Mouse (Mus musculus): ENCODE results near the gene Phex. TPM values are rescaled to one million over a fixed set of nuclear protein-coding genes. Genes with fewer than 3 reads are reported as not detected.

The Phex gene
- polyA plus RNA-seq, 1 experiment from 2014 or later: 0.08 TPM

GRCm38 (mm10) chrX:157184167-157184566 is 230.9 kb downstream of the Phex start:
- no peaks in the 10 kb centered on the region for H3K9me3 ChIP-seq (ENCODE audit: control insufficient read depth, low read length)
- H3K4me1 ChIP-seq (replicated peaks; ENCODE audit: control insufficient read depth, insufficient read depth, low read length): no peaks in the 10 kb centered on the region
- H3K27ac ChIP-seq (ENCODE audit: low read depth): no peak overlapping the region
- no peak overlapping the region for H3K4me2 ChIP-seq (ENCODE audit: low read length)
- no peaks in the 10 kb centered on the region for H3K36me3 ChIP-seq (ENCODE audit: control insufficient read depth, insufficient read depth, low read length)
- 78% methylated on average over 4 of the region's 4 CpGs for WGBS
- H3K27me3 ChIP-seq (replicated peaks; ENCODE audit: control insufficient read depth, insufficient read depth, low read length): no peaks in the 10 kb centered on the region
- H3K4me3 ChIP-seq (ENCODE audit: low read depth, low read length): no peak overlapping the region
- DNase-seq (ENCODE audit: low spot score) (no peak), ATAC-seq (replicated peaks; ENCODE audit: low FRiP score, low TSS enrichment, low read depth) (no peak)
- no peak overlapping the region for H3K9ac ChIP-seq (ENCODE audit: low read length)

- H3K9ac ChIP-seq (ENCODE audit: low read length): no peak overlapping the region
- H3K9me3 ChIP-seq (ENCODE audit: control insufficient read depth, low read length): no peaks in the 10 kb centered on the region
- WGBS: 96% methylated on average over 1 of the region's 1 CpGs
- ATAC-seq (replicated peaks; ENCODE audit: low FRiP score, low TSS enrichment, low read depth) (no peak), DNase-seq (ENCODE audit: low spot score) (no peak)
- no peak overlapping the region for H3K4me2 ChIP-seq (ENCODE audit: low read length)
- H3K36me3 ChIP-seq (ENCODE audit: control insufficient read depth, insufficient read depth, low read length): no peaks in the 10 kb centered on the region
- no peak overlapping the region for H3K27ac ChIP-seq (ENCODE audit: low read depth)
- H3K4me1 ChIP-seq (replicated peaks; ENCODE audit: control insufficient read depth, insufficient read depth, low read length): no peaks in the 10 kb centered on the region
- H3K27me3 ChIP-seq (replicated peaks; ENCODE audit: control insufficient read depth, insufficient read depth, low read length): no peaks in the 10 kb centered on the region
- no peak overlapping the region for H3K4me3 ChIP-seq (ENCODE audit: low read depth, low read length)
These were observed 234.3 kb downstream of the Phex start for GRCm38 (mm10) chrX:157180845-157181244.

GRCm38 (mm10) chrX:157164142-157164541 is 251.0 kb downstream of the Phex start:
- DNase-seq (ENCODE audit: low spot score) (no peak), ATAC-seq (replicated peaks; ENCODE audit: low FRiP score, low TSS enrichment, low read depth) (no peak)
- Histone ChIP-seq H3K27me3 (replicated peaks; ENCODE audit: control insufficient read depth, insufficient read depth, low read length) (no peaks in the 10 kb centered on the region), H3K4me3 (ENCODE audit: low read depth, low read length) (no peak overlapping the region), H3K36me3 (ENCODE audit: control insufficient read depth, insufficient read depth, low read length) (no peaks in the 10 kb centered on the region), H3K4me1 (replicated peaks; ENCODE audit: control insufficient read depth, insufficient read depth, low read length) (no peaks in the 10 kb centered on the region), H3K9ac (ENCODE audit: low read length) (no peak overlapping the region), H3K27ac (ENCODE audit: low read depth) (no peak overlapping the region), H3K9me3 (ENCODE audit: control insufficient read depth, low read length) (no peaks in the 10 kb centered on the region), H3K4me2 (ENCODE audit: low read length) (no peak overlapping the region)
- 34% methylated on average over 3 of the region's 3 CpGs for WGBS

- no peak overlapping the region for H3K4me2 ChIP-seq (ENCODE audit: low read length)
- no peak overlapping the region for H3K9ac ChIP-seq (ENCODE audit: low read length)
- no peaks in the 10 kb centered on the region for H3K9me3 ChIP-seq (ENCODE audit: control insufficient read depth, low read length)
- H3K27ac ChIP-seq (ENCODE audit: low read depth): no peak overlapping the region
- DNase-seq (ENCODE audit: low spot score): no peak
- WGBS: 40% methylated on average over 2 of the region's 2 CpGs
- no peaks in the 10 kb centered on the region for H3K27me3 ChIP-seq (replicated peaks; ENCODE audit: control insufficient read depth, insufficient read depth, low read length)
- ATAC-seq (replicated peaks; ENCODE audit: low FRiP score, low TSS enrichment, low read depth): no peak
- H3K4me1 ChIP-seq (replicated peaks; ENCODE audit: control insufficient read depth, insufficient read depth, low read length): no peaks in the 10 kb centered on the region
- H3K4me3 ChIP-seq (ENCODE audit: low read depth, low read length): no peak overlapping the region
- no peaks in the 10 kb centered on the region for H3K36me3 ChIP-seq (ENCODE audit: control insufficient read depth, insufficient read depth, low read length)
These were observed 251.7 kb downstream of the Phex start for GRCm38 (mm10) chrX:157163394-157163793.

GRCm38 (mm10) chrX:157144675-157145074 is 270.4 kb downstream of the Phex start:
- no peak for DNase-seq (ENCODE audit: low spot score)
- no peak overlapping the region for H3K9ac ChIP-seq (ENCODE audit: low read length)
- no peaks in the 10 kb centered on the region for H3K9me3 ChIP-seq (ENCODE audit: control insufficient read depth, low read length)
- no peaks in the 10 kb centered on the region for H3K27me3 ChIP-seq (replicated peaks; ENCODE audit: control insufficient read depth, insufficient read depth, low read length)
- H3K27ac ChIP-seq (ENCODE audit: low read depth): no peak overlapping the region
- no peak overlapping the region for H3K4me3 ChIP-seq (ENCODE audit: low read depth, low read length)
- H3K4me2 ChIP-seq (ENCODE audit: low read length): no peak overlapping the region
- no peaks in the 10 kb centered on the region for H3K36me3 ChIP-seq (ENCODE audit: control insufficient read depth, insufficient read depth, low read length)
- ATAC-seq (replicated peaks; ENCODE audit: low FRiP score, low TSS enrichment, low read depth): no peak
- H3K4me1 ChIP-seq (replicated peaks; ENCODE audit: control insufficient read depth, insufficient read depth, low read length): no peaks in the 10 kb centered on the region

GRCm38 (mm10) chrX:157139601-157140000 is 275.5 kb downstream of the Phex start:
- no peaks in the 10 kb centered on the region for H3K36me3 ChIP-seq (ENCODE audit: control insufficient read depth, insufficient read depth, low read length)
- no peak overlapping the region for H3K4me3 ChIP-seq (ENCODE audit: low read depth, low read length)
- no peaks in the 10 kb centered on the region for H3K27me3 ChIP-seq (replicated peaks; ENCODE audit: control insufficient read depth, insufficient read depth, low read length)
- ATAC-seq (replicated peaks; ENCODE audit: low FRiP score, low TSS enrichment, low read depth): no peak
- WGBS: 54% methylated on average over 6 of the region's 6 CpGs
- DNase-seq (ENCODE audit: low spot score): no peak
- H3K4me2 ChIP-seq (ENCODE audit: low read length): no peak overlapping the region
- H3K4me1 ChIP-seq (replicated peaks; ENCODE audit: control insufficient read depth, insufficient read depth, low read length): no peaks in the 10 kb centered on the region
- no peak overlapping the region for H3K27ac ChIP-seq (ENCODE audit: low read depth)
- no peak overlapping the region for H3K9ac ChIP-seq (ENCODE audit: low read length)
- no peaks in the 10 kb centered on the region for H3K9me3 ChIP-seq (ENCODE audit: control insufficient read depth, low read length)

Small RNAs within 50 kb of the gene (microRNA-seq; reads per million reads assigned to microRNA genes)
- gene Gm23798: not detected

Other genes with a start within 250 kb of the Phex start
- 56.6 and 59.7 TPM in 2 replicates for gene Sms, start 77.0 kb upstream of the Phex start, polyA plus RNA-seq (2014; fragmentation: Nextera tagmentation; extraction: Ambion mirVana)
- gene Yy2, start 153.7 kb upstream of the Phex start, polyA plus RNA-seq (2014; fragmentation: Nextera tagmentation; extraction: Ambion mirVana): 3.6 and 4.3 TPM in 2 replicates
- 23.8 and 25.5 TPM in 2 replicates for gene Mbtps2, start 183.4 kb upstream of the Phex start, polyA plus RNA-seq (2014; fragmentation: Nextera tagmentation; extraction: Ambion mirVana)